Mouse (Mus musculus) hematopoietic stem cell, adult 5-6 weeks (primary cell): Measurements from ENCODE around the gene Dcaf4. TPM values are rescaled to one million over a fixed set of nuclear protein-coding genes. Genes with fewer than 3 reads are reported as not detected.

Source experiments
- ATAC-seq, 2 experiments: fragments of 125-278 bp in 1 of 2; replicated peaks in 1 of 2; 2 replicates each; pipeline ENCODE4 v1.8.0; 2016 to 2017; ENCODE audit warnings: inconsistent platforms in 2 of 2, mild to moderate bottlenecking in 2 of 2, moderate number of reproducible peaks in 2 of 2, low read depth in 1 of 2, moderate TSS enrichment in 1 of 2; ENCODE audit not compliant: low FRiP score in 2 of 2, poor library complexity in 2 of 2, severe bottlenecking in 2 of 2, insufficient read depth in 1 of 2, low TSS enrichment in 1 of 2
- total RNA-seq: library from RNA; stranded (forward); fragments of 172-1452, 232-1000 nt; gene quantifications from 2 replicates; pipeline ENCODE4 v1.2.3, GENCODE M21; 2017

Gene Dcaf4
- total RNA-seq, 1 experiment from 2014 or later, result 24.7 TPM

GRCm38 (mm10) chr12:83525822-83526544 is 5.7 kb downstream of the Dcaf4 start:
- no peak for ATAC-seq

- ATAC-seq, result no peak
Measured at GRCm38 (mm10) chr12:83527816-83528215, 7.5 kb downstream of the Dcaf4 start.

GRCm38 (mm10) chr12:83528665-83529064 is 8.4 kb downstream of the Dcaf4 start:
- no peak for ATAC-seq

- ATAC-seq, result no peak
Measured at GRCm38 (mm10) chr12:83531992-83532391, 11.7 kb downstream of the Dcaf4 start.

- no peak for ATAC-seq
Measured at GRCm38 (mm10) chr12:83532966-83533365, 12.7 kb downstream of the Dcaf4 start.

- no peak for ATAC-seq
Measured at GRCm38 (mm10) chr12:83534190-83534589, 13.9 kb downstream of the Dcaf4 start.

GRCm38 (mm10) chr12:83535428-83535827 is 15.2 kb downstream of the Dcaf4 start:
- ATAC-seq, result no peak

GRCm38 (mm10) chr12:83536039-83536438 is 15.8 kb downstream of the Dcaf4 start:
- no peak for ATAC-seq

- no peak for ATAC-seq
Measured at GRCm38 (mm10) chr12:83543997-83544396, 23.7 kb downstream of the Dcaf4 start.

GRCm38 (mm10) chr12:83544791-83545190 is 24.5 kb downstream of the Dcaf4 start:
- no peak for ATAC-seq

GRCm38 (mm10) chr12:83551305-83551704 is 31.0 kb downstream of the Dcaf4 start:
- ATAC-seq, result no peak

GRCm38 (mm10) chr12:83553816-83554215 is 33.5 kb downstream of the Dcaf4 start:
- ATAC-seq, result no peak

- ATAC-seq, result no peak
Measured at GRCm38 (mm10) chr12:83555605-83556004, 35.3 kb downstream of the Dcaf4 start.

GRCm38 (mm10) chr12:83558496-83558895 is 38.2 kb downstream of the Dcaf4 start:
- ATAC-seq, result no peak

- no peak for ATAC-seq
Measured at GRCm38 (mm10) chr12:83560189-83560588, 39.9 kb downstream of the Dcaf4 start.

- no peak for ATAC-seq
Measured at GRCm38 (mm10) chr12:83562589-83562988, 42.3 kb downstream of the Dcaf4 start.

- no peak for ATAC-seq
Measured at GRCm38 (mm10) chr12:83569866-83570265, 49.6 kb downstream of the Dcaf4 start.

GRCm38 (mm10) chr12:83572717-83573116 is 52.5 kb downstream of the Dcaf4 start:
- no peak for ATAC-seq

- ATAC-seq, result no peak
Measured at GRCm38 (mm10) chr12:83577445-83577844, 57.2 kb downstream of the Dcaf4 start.
